Mouse (Mus musculus): ENCODE measurements around the gene Crhr2.

Crhr2 gene

DNA sequence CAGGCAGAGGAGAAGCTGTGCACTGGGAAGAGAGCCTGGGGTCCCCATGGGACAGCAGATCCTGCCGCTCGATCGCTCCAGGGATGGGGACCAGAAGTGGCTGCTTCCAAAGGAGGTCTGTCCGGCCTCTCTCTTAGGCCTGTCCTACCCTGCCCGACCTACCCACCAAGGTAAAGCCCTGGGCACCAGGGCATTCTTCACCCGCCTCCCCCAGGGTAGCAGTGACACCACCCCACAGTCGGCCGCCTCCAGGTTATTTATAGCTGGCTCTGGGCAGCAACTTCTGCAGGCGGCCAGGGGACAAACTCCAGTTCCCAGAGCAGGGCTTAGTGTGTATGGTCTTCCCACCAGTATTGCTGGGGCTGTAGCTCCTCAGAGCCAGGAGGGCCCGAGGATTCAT is at the start of gene Crhr2:
Gene Crhr2 (minus strand): TSS at position 223 of the 400 bp plus-strand sequence.
- no peak for DNase-seq

DNA sequence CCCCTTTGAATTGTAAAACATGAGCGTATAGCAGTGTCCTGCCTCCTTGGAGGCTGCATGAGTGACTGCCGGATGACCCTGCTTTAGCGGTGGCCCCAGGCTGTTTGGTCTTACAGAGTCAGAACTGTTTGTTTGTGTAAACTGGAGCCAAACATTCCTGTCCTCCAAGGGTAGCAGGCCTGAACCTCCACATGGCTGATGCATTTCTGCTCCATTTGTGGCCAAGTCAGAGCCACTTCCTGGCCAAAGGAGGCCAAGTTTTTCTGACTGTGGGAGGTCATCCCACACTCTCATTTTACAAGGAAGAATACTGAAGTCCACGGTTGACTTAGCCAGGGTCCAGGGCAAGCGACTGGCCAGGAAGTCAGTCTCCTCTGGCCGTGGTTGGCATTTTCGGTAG is 46.7 kb upstream of the Crhr2 start:
- no peak for DNase-seq

DNA sequence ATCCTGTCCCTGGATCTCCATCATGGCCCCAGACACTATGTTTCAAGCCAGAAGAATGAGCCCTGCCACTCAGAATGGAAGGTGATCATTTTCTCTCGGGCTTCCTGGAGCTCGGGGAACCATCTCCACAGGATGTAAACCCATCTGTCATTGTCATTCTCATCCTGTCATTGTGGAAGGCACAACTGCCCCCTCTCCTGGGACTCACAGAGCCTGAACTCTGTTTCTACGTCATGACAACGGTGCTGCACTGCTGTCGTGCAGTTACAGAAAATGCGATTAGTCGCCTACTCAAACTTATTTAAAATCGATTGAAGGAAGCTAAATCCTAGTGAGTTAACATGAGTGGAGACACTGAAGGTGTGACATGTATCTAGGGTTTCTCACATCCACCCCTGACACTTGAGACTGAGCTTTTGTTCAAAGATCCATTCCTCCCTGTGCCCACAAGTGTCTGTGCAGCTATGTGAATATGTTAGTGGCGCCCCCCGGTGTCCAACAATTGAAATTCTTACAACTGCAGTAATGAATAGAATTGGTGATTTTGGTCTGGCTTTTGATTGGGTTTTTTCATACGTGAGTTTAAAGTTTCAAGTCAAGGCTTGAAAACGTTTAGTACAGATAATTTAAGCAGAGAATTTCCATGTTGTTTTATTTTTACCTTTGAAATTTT is 44.4 kb upstream of the Crhr2 start:
- DNase-seq, result peak; percentile 16 to 22

DNA sequence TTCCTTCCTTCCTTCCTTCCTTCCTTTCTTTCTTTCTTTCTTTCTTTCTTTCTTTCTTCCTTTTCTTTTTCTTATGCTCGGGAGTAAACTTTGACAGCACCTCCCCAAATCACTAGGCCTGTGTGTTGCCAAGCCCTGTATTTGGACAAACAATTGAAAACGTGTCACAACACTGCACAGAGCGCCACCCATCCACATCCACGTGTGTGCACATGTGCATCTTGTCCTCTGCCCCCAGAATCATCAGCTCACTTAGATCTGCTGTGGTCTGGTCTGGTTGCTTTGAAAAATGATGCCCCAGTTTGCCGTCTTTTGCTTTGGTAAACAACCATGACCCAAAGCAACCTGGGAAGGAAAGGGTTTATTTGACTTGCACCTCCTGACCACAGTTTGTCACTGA is 43.1 kb upstream of the Crhr2 start:
- no peak for DNase-seq

DNA sequence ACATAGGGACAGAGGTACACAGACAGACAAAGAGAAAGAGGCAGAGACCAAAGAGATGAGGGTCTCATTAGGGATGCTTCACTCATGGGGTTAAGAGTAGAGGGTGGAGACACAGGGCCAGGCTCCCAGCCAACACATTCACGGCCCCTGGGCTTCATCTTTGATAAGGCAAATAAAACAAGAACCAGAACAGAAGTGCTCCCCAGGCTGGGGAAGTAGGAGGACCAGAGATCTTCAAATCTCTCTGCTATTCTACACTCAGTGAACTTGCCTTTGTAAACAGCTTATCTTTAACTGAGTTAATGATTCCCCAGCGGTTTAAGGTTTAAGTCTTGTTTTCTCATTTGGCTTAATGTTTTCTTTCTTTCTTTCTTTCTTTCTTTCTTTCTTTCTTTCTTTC is 42.6 kb upstream of the Crhr2 start:
- no peak for DNase-seq

DNA sequence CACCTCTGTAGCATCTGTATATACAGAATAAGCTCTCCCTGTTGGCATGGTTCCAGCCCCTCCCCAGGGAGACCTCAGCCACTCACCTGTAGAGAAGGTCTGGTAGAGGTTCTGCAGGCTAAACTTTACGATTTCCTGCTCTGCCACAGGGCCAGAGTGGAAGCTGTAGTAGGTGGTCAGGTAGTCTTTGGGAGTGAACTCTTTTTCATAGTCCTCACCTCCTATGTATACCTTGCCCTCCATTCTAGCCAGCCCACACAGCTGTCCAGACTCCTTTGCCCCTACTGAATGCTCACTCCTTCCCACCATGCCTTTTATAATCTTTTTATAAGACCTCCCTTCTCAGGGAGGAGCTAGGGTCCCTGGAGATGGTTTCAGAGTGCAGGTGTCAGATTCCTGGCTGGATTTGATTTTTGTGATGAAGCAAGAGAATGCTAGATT is 41.9 kb upstream of the Crhr2 start, which contains the start of gene Inmt:
Gene Inmt (minus strand): TSS at position 303 of the 441 bp plus-strand sequence.
- DNase-seq, result no peak

DNA sequence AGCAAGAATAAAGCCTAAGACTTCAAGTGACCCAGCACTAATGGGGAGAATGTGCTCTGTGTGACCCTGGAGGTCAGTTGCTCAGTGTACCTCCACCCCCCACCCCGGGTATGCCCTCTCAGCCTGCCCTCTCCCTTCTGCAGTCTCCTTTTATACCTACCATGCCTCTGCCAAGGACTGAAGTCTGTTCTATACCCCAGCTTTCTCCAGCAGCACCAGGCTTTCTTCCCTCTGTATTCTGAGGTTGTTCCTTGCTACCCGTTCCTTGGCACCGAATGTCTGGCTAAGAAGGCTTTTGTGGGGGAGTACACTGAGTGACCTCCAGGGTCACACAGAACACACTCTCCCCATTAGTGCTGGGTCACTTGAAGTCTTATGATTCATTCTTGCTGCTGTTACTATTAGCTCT is 41.1 kb upstream of the Crhr2 start:
- no peak for DNase-seq

DNA sequence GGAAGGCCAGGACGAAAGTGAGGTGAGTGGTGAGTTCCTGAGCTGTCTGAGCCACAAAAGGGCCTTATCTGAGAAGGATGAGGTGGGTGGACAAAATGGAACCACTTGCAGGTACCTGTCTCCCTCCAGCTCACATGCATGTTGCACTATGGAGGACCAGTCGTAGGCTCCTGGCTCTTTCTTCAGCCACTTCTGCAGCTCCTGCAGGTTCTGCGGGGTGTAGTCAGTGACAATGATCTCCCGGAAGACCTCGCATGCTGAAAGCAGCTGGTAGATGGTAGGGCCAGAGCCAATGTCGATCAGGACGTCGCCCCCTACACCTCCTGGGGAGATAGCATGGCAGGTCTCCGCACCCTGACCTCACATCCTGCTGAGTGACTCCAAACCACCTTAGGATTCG is 40.4 kb upstream of the Crhr2 start:
- no peak for DNase-seq

DNA sequence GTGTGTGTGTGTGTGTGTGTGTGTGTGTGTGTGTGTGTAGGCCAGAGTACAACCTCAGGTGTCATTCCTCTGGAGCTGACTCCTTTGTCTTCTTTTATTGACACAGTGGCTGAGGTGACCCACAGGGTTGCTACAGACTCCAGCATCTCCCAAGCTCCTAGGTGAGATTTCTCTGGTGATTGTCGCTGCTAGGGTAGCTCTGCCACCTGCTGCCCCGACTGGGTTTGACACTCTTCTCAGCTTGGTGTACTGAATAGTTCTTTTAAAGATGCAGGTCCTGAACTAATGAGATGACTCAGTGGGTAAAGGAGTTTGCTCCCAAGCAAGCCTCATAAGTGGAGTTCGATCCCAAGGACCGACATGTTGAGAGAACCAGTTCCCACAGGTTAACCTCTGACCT is 38.8 kb upstream of the Crhr2 start:
- no peak for DNase-seq

DNA sequence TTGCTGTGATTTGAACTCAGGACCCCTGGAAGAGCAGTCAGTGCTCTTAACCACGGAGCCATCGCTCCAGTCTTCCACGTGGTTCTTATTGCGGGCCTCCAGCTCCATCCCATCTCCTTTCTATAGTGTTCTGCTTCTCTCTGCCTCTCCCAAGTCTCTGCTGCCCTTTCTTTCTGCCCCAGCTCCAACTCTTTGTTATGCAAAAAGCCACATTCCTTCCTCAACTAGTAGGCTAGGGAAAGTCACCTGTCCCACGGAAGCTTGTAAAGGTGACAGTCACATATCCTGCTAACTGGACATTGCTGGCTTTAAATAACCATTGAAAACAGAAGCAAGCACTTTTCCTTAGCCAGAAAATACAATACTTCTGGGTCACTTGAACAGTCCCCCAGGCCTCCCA is 37.0 kb upstream of the Crhr2 start:
- no peak for DNase-seq

DNA sequence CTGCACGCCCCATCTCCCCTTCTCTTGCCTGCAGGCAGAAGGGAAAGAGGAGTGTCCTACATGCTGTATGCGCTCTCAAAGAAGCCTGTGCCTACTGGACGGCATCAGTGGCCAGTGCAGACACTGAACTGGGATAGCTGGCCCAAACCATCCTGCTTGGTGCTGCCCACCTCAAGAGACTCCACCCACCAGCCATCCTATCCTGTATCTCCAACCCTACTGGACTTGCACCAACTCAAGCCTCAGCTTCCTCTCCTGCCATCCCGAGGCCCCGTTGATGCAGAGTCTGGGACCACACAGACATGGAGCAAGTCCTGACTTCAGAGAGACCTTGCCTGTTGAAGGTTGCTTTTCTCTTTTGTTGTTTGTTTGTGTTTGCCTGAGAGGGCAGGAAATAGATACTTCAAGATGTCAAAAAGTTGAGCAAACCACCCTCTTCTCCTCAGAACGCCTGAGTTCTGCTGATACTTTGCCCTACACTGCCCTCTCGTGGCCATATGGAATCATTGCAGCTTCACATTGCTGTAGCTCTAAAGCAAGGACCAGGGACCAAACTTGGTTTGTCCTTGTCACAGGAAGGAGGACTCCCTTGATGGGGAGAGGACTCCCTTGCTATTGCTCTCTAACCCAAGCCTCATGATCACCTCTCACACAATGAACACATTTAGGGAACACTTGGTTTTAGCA is 34.1 kb upstream of the Crhr2 start:
- peak; percentile 70 to 77 for DNase-seq

DNA sequence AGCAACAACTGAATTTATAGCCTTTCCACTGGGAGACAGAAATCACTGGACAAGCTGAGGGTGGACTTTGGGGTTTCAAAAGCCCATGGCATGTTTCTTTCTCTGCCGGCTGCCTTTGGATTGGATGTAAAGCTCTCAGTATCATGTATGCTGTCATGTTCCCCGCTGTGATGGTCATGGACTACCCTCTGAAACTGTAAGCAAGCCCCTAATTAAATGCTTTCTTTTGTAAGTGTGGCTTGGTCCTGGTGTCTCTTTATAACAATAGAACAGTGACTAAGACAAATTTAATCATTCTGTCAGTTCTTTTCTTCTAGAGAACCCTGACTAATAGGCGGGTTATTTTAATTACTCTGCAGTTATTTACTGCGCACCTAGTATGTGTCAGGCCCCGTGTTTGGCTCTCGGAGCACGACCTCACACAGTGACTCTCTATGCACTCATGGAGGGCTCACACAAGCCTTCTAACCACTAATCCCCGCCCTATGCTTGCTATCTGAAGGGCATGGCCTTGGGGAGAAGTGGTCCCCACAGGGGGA is 30.3 kb upstream of the Crhr2 start:
- no peak for DNase-seq

DNA sequence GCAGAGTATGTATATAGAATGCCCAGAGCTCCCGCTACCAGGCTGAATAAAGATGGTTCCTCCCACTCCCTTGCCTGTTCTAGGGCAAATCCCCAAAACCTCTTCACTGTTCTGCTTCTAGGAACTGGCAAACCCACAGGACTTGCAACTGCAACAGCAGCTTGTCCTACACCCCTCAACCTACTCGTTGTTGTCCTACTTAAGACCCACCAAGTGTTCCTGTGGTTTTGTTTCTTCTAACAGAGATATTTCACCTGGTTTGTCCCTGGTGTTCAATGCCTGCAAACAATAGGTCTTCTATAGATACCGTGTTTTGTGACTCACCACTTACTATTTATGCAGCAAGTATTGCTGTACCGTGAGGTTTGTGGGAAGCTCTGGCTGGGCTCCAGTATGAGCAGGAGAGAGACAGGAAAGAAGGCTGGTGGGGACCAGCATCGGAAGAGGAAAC is 28.5 kb upstream of the Crhr2 start:
- DNase-seq, result no peak

DNA sequence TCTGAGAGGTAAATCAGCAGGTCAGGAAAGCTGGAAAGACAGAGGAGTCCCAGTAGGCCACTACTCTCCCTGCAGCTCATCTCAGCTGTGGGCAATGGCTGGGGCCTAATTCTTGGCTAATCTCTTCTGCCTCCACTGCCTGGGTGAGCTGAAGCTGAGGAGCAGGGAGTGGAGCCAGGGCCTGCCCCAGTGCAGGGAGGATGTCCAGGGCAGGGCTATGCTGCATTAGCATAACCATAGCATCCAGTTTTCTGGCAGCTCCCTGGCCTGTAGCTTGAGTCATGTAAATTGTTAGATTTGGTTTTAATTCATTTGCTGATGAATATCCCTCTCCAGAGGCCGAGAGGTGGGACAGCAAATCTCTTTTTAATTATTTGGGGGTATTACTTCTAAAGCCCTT is 26.4 kb upstream of the Crhr2 start:
- DNase-seq, result no peak

DNA sequence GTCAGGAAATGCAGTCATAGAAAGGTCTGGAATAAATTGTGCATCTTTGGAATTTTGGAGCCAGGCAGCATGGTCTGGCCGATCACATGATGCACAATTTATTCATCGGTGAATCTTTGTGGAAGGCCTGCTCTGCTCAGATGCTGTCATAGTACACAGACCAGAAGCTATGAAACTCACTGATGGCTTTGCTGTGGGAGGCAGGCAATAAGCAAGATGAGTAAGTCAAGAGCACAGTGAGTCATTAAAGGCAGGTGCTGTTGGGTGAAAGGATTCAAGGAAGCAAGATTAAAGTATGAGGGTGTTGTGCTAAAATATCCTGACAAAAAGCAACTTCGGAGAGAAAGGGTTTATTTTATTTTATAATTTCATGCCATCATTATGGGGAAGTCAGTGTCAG is 19.4 kb upstream of the Crhr2 start:
- no peak for DNase-seq

DNA sequence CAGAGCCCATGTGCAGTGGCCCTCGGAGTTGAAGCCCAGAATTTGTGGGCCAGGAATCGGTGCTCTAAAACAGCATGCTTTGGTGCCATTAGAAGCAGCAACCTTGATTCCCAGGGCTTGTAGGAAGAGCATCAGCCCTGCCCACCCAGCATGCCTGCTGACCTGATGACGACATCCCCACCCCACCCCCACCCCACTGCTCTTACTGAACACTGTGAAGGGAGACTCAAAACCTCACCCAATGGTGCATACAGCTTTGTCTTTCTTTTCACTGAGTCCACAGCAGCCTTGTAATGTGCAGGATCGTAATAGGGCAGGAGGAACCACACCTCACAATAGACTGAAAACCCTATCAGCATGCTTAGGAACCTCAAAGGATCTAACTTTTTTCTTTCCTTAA is 13.3 kb upstream of the Crhr2 start:
- no peak for DNase-seq

DNA sequence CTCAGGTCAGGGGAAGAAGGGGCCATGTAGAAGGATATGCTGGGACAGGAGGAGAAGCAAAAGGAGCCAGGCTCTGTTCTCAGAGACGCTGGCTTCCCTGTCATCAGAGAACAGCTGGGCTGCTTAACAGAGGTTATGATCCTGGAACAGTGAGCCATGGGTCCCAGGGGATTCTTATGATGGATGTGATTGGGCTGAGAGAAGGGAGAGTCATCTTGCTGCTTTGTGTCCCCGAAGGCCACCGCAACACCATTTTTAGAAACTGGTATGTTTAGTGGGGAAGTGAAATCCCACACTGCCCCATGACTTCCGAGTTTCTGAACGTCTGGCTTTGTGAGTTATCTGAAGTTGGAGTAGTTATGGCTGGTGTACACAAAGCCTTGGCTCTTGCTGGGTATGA is 12.5 kb upstream of the Crhr2 start:
- no peak for DNase-seq

DNA sequence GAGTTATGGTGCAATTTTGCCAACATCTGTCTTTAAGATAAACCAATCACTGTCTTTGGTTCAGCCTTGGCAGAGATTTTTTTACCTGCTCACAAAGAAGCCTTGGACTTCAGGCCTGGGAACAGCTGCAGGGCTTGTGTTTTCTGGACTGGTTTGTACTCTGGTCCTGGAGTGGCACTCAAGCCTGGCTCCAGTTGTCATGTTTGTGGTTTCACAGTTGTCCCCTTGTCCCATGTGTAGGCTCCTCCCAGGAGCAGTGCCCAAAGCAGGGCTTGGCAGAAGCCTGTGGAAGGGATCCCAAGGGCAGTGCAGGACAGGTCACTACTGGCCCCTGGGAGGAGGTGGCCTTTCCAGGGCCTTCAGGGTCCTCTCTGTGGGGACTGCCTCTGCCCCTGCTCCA is 5.5 kb upstream of the Crhr2 start:
- no peak for DNase-seq

DNA sequence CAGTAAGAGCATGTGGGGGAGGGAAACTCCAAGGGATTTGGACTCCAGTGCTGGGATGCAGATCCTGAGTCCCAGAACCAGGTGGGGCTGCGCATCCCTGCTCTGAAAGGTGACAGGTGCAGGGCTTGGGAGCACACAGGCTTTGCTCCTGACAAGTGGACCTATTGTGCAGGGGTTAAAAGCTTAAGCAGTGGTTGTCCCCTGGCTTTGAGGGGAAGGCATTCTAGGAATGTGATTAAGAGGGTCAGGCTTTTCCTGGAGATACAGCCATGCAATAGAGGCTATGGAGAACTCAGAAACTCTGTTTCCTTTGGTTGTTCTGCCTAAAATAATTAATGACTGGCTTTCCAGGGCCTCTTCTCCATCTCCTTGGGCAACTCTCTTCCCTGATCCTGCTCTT is 609 bp upstream of the Crhr2 start:
- no peak for DNase-seq

DNA sequence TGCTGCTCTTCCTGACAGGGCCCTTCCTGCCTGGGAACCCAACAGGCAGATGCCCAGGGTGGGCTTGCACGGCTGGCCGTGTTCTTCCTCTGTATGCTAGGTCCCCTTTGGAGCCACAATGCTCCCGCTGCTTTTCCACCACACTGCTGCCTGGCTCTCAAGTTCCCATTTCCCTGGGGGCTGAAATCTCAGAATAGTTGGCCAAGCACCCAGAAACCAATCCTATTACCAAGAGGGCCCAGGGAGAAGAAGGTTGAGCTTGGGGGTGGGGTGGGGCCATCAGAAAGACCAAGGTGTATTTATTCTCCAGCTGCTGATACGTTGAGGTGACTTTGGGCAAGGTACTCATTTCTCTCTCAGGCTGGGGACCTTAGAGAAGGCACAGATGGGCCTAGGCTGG is 1.5 kb downstream of the Crhr2 start:
- no peak for DNase-seq

DNA sequence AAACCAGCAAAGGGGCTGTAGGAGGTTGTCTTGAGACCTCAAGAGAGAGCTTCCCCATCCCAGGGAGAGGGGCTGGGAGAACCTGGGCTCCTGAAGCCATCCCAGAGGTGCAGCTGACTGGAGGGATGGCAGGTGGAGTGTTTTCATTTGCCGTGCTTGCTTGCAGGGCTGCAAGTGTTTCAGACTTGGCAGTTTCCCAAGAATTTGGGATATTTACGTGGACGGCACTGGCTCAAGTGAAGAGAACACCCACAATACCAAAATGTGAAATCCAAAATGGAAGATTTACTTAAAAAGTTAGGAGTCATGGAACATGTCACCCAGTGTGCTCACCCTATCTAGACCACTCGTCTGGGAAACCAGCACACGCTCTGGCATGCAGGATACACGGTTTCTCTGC is 2.2 kb downstream of the Crhr2 start:
- DNase-seq, result no peak

DNA sequence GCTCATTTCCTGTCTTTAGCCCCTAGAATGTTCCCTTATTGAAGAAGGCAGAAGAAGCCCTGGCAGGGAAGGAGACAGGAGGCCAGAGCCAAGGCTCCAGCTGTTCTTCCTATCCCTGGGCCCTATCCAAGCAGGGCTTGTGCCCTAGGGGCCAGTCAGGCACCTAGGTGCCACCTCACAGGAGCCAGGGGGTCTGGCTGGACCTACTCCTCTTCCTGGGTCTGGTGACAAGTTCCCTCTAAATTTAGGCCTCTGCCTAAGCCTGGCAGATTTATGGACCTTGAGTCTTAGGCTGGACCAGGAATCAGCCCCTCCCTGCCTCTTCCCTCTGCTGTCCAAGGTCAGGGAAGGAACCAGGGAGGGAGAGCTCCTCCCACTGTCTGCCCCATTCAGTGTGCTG is 4.4 kb downstream of the Crhr2 start:
- no peak for DNase-seq

DNA sequence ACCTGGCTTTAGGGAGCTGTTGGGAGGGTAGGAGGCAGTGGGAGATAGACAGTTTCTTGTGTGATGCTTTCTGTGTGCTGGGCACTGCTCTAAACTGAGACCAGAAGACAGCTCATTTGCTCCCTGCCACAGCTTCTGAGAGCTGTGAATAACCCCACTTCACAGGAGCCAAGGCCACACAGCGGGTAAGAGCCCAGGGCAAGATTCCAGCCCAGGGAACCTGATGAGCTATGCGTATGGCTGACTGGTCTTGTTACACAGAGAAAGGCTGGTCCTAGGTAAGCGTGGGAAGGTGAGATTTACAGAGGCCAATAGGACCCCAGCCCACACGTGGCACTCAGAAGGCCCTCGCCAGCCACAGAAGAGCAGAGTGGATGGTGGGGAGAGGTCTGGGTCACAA is 6.2 kb downstream of the Crhr2 start:
- DNase-seq, result no peak

DNA sequence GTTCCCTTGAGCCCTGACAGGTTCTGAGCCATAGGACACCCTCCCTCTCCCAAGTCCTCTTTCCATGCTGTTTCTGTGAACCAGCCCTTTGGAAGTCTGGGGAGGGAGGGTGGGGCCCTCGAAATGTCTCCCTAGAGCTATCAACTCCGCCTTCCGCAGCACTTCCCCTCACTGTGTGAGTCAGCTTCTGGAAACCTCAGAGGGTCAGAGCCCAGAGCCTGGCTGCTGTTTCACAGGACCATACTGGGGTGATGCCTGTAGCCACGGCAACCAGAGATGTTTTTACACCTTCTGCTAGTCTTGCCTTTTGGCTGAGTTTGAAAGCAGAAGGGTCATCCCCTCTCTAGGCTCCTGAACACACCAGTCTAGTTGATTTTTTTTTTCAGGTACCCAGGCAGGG is 9.8 kb downstream of the Crhr2 start:
- no peak for DNase-seq

Measured in cerebellum, adult 18-20 months (tissue).